Mouse (Mus musculus) skeletal muscle tissue, adult 2 months (tissue): ENCODE measurements at regions not wholly inside any gene's neighbourhood (a gene's known extent, or its start where the extent isn't known, plus 50 kb on each side); places are given as distances from the start of the nearest gene placed in this dataset.
A peak's percentile ranks its signal among the peaks of the same experiment; 100 is the strongest.

Source experiments
- DNase-seq: peaks from one replicate; pipeline ENCODE4 v3.0.0-alpha.2; 2012; ENCODE audit warnings: low read depth, low spot score

DNA sequence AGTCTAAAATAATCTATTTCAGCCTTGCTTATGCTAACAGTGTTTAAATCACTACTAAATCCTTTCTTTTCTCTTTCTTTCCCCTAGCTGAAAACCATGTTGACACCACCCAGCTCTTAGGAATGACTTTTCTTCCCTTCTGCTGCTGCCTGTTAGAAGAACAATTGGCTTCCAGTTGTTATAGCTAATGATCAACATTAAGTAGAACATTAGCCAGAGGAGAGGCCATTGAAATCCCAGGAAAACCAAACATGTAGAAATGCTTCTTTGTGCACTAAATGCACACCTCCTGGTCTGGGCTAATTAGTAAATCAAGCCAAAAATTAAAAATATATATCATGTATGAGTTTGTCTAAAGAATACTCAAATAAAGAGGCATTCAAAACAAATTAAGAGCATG lies 703.0 kb upstream of the Arpp21 start:
- no peak for DNase-seq

DNA sequence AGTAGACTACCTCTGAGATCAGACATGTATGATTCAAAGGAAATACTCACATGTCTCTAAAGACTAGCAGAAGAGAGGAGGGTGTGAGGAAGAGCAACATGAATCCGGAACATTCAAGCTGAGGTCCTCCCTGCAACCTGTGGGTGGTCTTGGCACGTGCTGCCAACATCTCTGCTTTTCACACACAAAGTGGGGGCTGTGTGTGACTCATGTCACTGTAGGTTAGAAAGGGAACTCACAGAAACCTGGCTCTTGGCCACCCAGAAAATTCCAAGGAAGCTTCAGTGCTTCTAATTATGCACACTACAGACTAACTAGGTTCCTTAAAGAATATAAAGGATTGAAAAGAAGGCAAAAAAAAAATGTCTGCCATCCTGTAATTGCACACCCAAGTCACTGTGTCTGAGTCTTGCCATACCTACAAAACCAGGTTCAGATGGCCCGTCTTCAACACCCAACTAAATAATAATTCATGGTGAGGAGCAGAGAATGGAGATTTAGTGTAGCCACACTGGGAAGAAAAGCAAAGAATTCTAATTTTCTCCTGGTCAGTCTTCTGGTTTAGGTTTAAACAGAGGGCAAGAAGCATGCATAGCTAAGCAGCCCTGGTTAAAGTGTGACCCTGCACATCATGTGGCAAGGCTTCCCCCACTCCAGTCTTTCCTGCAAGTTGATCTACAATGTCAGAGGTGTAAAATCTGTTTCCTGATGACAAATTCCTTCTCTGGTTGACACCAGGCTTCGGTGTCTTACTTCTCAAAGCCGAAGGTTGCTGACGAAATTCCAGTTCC lies 673.8 kb upstream of the Arpp21 start:
- DNase-seq: no peak

- no peak for DNase-seq
Observed at GRCm38 (mm10) chr9:112905955-112906354, 670.2 kb upstream of the Arpp21 start.

DNA sequence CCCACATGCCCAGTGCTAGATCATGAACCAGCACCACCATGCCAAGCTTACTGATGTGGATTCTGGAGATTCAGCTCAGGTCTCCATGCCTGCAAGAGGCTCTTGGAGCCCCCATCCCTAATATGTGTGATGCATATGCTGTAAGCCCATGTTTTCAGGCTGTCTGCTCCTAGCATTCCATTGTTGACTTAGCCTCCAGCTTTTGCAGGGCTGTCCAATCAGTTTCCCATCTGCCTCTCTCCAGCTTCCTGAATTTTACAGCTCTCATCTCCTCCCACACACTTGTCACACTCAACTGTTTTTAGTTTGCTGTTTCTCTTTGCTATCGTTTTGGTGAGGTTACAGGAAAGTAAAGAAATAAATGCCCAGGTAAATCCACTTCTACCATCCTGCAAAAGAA lies 629.2 kb upstream of the Arpp21 start:
- DNase-seq: no peak

DNA sequence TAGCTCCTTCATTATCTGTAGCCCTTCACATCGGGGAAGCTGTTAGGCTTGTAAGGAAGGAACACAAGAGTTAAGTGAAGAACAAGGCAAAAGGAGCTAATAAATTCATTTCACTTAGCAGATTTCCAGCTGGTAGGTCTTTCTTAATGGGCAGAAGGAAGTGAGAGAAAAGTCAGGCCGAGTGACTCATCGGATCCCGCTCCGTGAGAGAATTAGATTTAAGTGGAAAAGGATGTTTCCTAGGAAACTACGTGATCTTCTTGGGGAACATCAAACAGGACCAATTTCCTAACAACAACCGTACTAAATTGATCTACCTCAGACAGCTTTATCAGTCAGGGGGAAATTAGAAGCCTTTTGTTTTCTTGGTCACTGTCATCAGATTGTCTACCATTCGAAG lies 625.4 kb upstream of the Arpp21 start:
- DNase-seq: no peak

DNA sequence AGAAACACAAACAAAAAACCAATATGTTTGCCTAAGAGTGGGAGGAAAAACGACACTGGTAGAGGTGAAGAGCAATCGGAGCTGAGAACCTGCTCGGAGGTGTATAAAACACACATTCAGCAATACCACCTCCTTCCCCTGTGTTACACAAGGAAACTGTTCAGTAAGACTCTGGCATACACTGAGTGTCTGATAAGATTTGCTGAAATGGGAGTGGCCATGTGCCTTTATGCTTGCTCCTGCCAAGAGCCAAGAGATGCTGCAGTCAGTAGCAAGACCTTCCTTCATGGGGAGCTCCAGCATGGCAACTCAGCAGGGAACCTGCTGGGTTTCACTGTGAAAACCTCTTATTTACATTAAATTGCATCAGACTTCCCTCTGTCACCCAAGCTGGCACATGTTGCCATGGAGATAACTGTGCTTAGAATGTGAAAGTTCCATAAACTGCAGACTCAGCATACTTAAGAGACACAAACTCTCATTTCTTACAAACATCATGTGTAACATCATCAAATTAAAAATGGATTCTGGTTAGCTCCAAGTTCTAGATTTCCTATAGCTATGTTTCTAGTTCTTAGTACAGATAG lies 624.7 kb upstream of the Arpp21 start:
- no peak for DNase-seq

DNA sequence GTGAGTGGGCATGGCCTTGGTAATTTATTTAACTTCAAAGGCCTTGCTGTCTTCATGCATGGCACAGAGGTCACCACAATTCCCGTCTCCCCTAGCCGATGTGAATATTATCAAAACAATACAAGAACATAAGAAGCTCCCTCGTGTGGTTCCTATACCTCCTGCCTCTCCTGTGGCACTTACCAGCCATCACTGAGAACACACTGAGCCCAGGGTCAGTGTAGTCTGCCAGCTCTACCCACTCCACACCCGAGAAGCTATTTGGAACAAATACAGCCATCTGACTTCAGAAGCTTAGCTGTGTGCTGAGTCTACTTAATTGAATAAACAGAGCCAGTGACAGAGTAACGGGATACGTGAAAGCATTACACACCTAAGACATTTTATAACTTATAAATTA lies 605.7 kb upstream of the Arpp21 start:
- DNase-seq: no peak

- DNase-seq: no peak
Observed at GRCm38 (mm10) chr9:112839071-112839793, 603.5 kb upstream of the Arpp21 start.

- DNase-seq: no peak
Observed at GRCm38 (mm10) chr9:112837563-112837962, 601.8 kb upstream of the Arpp21 start.

DNA sequence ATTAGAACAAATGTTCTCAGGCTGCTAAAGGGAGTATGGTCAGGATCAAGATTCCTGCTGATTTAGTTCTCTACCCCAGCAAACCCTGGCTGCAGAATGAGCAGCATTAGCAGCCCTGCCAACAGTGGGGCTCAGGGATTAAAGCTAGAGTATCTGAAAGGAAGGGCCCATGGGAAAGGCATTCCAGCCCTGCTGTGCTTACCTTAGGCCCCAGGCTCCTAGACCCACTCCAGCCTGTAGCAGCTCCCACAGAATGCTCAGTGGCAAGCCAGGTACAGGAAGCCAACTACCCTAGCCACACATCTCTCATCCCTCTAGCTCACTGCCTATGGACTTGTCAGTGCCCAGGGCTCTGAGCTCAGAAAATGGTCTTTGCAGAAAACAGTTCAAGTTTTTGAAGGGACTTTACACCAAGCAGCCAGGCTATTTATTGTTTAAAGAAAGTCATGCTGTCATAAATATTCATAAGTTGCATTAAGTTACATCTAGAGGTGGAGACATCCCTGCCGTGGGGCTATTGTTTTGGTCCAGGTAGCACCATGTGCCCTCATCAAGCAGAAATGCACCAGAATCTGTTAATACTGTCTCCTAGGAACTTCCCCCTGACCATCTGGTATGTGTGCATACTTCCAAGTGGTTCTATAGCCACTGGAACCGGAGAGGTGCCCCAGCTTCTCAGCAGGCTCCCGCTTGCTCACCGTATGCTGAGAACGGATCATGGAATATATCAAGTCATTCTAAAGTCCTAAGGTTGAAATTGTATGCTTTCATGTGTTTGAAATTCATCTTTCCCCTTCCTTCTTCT lies 598.9 kb upstream of the Arpp21 start:
- no peak for DNase-seq

- no peak for DNase-seq
Observed at GRCm38 (mm10) chr9:112831102-112831501, 595.4 kb upstream of the Arpp21 start.

DNA sequence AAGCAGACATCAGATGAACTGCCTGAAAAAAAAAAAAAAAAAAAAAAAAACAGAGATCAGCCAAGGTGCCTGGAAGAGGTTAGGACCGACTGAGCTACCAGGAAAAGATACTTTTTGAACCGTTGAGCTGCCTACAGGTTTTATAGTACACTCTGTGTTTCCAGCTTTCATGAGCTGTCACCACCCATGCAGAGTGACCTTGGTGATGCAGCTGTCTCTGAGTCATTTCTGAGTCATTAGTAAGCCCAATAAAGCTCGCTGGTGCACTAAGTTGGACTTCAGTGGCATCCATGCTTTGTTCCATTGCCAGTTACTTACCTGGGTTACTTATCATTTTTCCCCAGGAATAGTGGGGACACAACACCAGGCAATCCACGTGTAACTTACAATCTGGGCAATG lies 592.9 kb upstream of the Arpp21 start:
- no peak for DNase-seq

- DNase-seq: no peak
Observed at GRCm38 (mm10) chr9:112826592-112826991, 590.9 kb upstream of the Arpp21 start.

GRCm38 (mm10) chr9:112821940-112822339 lies 586.2 kb upstream of the Arpp21 start:
- no peak for DNase-seq

DNA sequence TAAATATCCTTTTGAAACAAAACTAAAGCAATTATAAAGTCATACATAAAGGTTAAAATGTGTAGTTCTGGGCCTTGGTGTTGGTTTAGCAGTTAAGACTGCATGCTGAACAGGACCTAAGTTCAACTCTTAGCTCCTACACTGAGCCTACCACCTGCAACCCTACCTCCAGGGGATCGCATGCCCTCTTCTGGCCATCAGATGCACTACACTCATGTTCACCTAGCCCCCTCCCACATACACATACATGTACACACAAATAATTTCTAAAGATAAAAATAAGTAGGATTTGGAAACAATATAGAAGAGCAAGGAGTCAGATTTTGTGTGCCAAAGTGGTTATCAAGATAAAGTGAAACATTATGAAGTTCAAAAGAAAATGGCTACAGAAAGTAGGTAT lies 576.2 kb upstream of the Arpp21 start:
- DNase-seq: no peak

- no peak for DNase-seq
Observed at GRCm38 (mm10) chr9:112799583-112800220, 564.0 kb upstream of the Arpp21 start.

DNA sequence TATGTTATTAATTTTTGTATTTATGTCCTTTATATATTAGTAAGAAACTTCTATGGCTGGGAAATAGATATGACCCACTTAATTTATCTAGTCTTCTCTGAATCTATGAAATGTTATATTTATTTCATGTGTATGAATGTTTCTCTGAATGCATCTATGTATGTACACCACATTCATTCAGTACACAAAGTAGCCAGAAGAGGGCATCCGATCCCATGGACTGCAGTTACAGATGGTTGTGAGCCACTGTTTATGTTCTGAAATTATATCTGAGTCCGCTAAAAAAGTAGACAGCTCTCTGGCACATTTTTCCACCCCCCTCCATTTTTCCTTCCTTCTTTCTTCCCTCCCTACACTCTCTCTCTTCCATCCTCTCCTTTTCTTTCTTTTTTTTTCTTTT lies 557.8 kb upstream of the Arpp21 start:
- DNase-seq: no peak

DNA sequence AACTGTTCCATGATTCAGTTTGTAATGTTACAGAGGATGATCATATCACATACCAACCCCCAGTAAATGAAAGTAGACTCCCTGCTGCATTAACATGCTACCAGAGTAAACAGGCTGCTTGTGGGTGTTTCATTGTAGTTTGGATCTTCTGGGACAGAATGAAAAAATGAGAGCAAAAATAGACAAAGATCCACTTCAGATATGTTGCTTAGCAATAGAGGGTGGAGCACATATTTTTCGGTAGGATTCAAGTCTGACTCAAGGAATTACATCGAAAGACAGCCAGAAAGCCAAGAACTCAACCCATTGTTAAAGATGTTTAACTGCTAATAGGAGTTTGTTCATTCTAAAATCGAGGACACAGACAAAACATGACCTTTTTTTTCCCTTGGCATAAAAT lies 536.2 kb upstream of the Arpp21 start:
- no peak for DNase-seq

GRCm38 (mm10) chr9:112744616-112745015 lies 508.9 kb upstream of the Arpp21 start:
- DNase-seq: peak; percentile 5

- no peak for DNase-seq
Observed at GRCm38 (mm10) chr9:112743871-112744590, 508.3 kb upstream of the Arpp21 start.

DNA sequence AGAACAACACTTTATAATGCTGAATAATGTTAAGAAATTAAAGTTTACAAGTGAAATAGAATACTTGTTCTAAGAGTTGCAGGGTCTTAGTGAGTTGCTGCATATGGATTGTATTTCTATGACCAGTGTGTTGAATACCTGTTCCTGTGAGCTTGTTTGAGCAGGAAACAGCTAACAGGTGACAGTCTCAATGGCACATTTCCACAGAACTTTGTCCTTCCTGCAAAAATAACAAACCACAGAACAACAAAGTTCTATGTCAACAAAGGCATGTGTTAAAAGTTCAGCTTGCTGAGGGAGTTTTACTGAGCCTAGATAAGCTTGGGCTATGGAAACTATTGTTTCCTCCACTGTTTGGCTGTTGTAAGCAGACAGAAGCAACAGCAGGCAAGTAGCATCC lies 500.0 kb upstream of the Arpp21 start:
- DNase-seq: no peak
